Mouse (Mus musculus): Measurements from ENCODE around the gene Synj2.
A peak's percentile ranks its signal among the peaks of the same experiment; 100 is the strongest.

Synj2 gene

DNA sequence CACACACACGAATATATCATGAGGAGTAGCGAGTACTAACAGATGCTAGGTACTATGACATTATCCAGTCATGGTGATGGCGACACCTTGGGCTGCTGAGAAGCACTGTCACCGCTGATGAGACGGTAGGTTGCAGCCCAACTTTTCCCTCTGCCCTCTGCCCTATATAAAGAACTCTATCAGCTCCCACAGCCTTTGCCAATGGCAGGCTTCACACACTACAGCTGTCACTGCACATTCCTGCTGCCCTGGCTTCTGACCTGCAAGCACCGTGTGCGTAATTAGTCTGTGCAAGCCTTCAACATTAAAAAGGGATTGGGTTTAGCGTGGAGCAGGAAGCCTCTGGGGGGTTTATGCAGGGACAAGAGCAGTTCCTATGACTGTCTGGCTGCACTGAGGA is 121.7 kb downstream of the Synj2 start:
- DNase-seq = no peak

- DNase-seq = no peak
Observed at GRCm38 (mm10) chr17:6063532-6063931, 122.5 kb downstream of the Synj2 start.

DNA sequence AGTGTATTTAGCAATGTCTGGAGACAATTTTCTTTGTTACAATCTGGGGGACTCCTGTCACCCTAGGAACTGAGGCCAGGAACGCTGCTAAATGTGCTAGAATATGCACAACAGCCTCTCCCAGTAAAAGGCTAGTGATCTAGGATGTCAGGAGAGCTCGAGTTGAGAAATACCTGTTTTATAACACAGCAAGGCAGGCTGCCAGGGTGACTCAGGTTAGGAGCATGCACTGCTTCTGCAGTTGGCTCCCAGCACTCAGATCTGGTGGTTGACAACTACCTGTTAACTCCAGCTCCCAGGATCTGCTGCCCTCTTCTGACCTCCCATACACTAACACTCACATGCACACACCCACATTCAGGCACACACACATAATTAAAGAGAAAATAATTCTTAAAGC is 124.9 kb downstream of the Synj2 start:
- DNase-seq = no peak

DNA sequence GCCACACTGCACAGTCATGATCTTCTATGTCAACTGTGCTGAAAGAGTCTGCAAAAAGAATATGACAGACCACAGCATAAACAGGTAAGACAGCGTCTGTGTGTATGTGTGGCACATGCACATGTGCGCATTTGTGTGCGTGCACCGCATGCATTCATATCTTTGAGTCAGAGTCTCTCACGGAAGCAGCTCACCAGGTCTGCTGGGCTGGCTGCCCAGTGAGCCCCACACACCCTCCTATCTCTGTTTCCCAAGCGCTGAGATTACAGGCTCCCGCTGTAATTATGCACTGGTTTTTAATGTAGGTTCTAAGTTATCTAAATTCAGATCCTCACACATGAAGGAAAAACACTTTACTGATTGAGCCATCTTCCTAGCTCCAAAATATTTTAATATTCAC is 126.5 kb downstream of the Synj2 start:
- no peak for DNase-seq

DNA sequence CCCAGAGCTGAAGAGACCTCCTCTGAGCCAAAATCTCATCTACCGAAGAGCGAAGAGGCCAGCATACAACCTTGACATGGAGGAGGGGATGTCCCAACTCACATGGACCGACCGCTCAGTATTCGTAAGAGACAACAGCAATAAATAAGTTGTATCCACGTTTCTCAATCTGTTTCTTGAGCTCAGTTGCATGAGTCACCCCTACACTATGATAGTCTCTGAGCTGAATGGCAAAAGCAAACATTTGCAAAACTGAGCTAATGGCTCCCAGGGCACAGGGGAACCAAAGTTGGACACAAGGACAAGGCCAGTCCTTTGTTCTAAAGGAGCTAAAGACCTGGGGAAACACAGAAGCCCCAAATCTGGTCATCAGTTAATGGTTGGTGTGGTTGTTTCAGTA is 128.8 kb downstream of the Synj2 start:
- DNase-seq = no peak

DNA sequence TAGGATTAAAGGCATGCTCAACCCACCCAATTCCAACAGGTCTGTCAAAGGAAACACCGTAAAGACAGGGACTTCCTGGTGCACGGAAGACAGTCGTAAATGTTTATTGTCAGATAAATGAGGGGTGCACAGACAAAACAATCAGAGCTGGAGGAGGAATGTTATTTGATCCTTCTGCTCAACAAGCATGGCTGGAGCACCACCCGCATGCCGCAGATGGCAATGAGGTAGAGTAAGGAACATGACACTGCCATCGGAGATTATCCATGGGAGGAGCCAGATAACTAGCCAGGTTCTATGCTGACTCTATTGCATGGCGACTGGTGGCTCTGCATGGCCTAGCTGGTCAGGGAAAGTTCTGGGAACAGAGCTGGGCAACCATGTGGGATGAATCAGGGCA is 132.3 kb downstream of the Synj2 start:
- DNase-seq = no peak

- peak; percentile 99 for DNase-seq
Observed at GRCm38 (mm10) chr17:6079287-6080122, 138.4 kb downstream of the Synj2 start, which contains the start of the genes Serac1 and Gtf2h5. TSS of gene Serac1 (minus strand) at chr17:6079741. TSS of gene Gtf2h5 (plus strand) at chr17:6079786.

GRCm38 (mm10) chr17:6083323-6083890 is 142.3 kb downstream of the Synj2 start:
- DNase-seq = no peak

GRCm38 (mm10) chr17:6091604-6092003 is 150.5 kb downstream of the Synj2 start:
- no peak for DNase-seq
